Mouse (Mus musculus) WW6 (cell line): ENCODE results near the gene Smyd2.

Experiments
- DNase-seq: peaks from one replicate; pipeline ENCODE4 v3.0.0-alpha.2; 2013; ENCODE audit warnings: low read depth, low spot score

Gene Smyd2

GRCm38 (mm10) chr1:189917126-189917500 lies 5.0 kb downstream of the Smyd2 start:
- no peak for DNase-seq

GRCm38 (mm10) chr1:189916422-189917125 lies 5.6 kb downstream of the Smyd2 start:
- no peak for DNase-seq

GRCm38 (mm10) chr1:189913093-189913760 lies 8.9 kb downstream of the Smyd2 start:
- no peak for DNase-seq

GRCm38 (mm10) chr1:189910685-189911345 lies 11.3 kb downstream of the Smyd2 start:
- DNase-seq = no peak

GRCm38 (mm10) chr1:189903169-189903568 lies 19.0 kb downstream of the Smyd2 start:
- DNase-seq = no peak

GRCm38 (mm10) chr1:189902413-189902812 lies 19.8 kb downstream of the Smyd2 start:
- DNase-seq = no peak

- no peak for DNase-seq
These were observed 22.6 kb downstream of the Smyd2 start for GRCm38 (mm10) chr1:189899526-189899925.

GRCm38 (mm10) chr1:189898708-189899107 lies 23.5 kb downstream of the Smyd2 start:
- no peak for DNase-seq

- DNase-seq = no peak
These were observed 24.3 kb downstream of the Smyd2 start for GRCm38 (mm10) chr1:189897861-189898260.

- no peak for DNase-seq
These were observed 28.0 kb downstream of the Smyd2 start for GRCm38 (mm10) chr1:189894191-189894590.

- no peak for DNase-seq
These were observed 33.4 kb downstream of the Smyd2 start for GRCm38 (mm10) chr1:189888749-189889148.

- DNase-seq = no peak
These were observed 34.6 kb downstream of the Smyd2 start for GRCm38 (mm10) chr1:189887518-189887917.

GRCm38 (mm10) chr1:189885975-189886374 lies 36.2 kb downstream of the Smyd2 start:
- DNase-seq = no peak

GRCm38 (mm10) chr1:189884951-189885350 lies 37.2 kb downstream of the Smyd2 start:
- DNase-seq = no peak

GRCm38 (mm10) chr1:189883531-189884170 lies 38.5 kb downstream of the Smyd2 start:
- DNase-seq = peak; percentile 62

GRCm38 (mm10) chr1:189882886-189883285 lies 39.3 kb downstream of the Smyd2 start:
- DNase-seq = no peak

- DNase-seq = no peak
These were observed 41.4 kb downstream of the Smyd2 start for GRCm38 (mm10) chr1:189880745-189881144.

- no peak for DNase-seq
These were observed 42.2 kb downstream of the Smyd2 start for GRCm38 (mm10) chr1:189879965-189880364.

- no peak for DNase-seq
These were observed 43.0 kb downstream of the Smyd2 start for GRCm38 (mm10) chr1:189879212-189879611.

GRCm38 (mm10) chr1:189876162-189876561 lies 46.0 kb downstream of the Smyd2 start:
- DNase-seq = no peak

GRCm38 (mm10) chr1:189875439-189875861 lies 46.7 kb downstream of the Smyd2 start:
- DNase-seq = no peak

- no peak for DNase-seq
These were observed 48.6 kb downstream of the Smyd2 start for GRCm38 (mm10) chr1:189873591-189873990.
